Mouse (Mus musculus) inflammation-experienced regulatory T-cells, adult 16 weeks (primary cell): Measurements from ENCODE around the gene Gm21972. TPM values are rescaled to one million over a fixed set of nuclear protein-coding genes. Genes with fewer than 3 reads are reported as not detected.

ENCODE experiments used
- polyA plus RNA-seq: library from polyadenylated mRNA; unstranded; fragments of 100-300 nt; shearing (Covaris generic); gene quantifications from one replicate; pipeline ENCODE4 v1.2.1, GENCODE M21; 2017

Gene Gm21972
- polyA plus RNA-seq, result not detected

GRCm38 (mm10) chr1:86133337-86133736, at the start of gene Gm21972:
Gm21972 (plus strand) TSS chr1:86133637.

GRCm38 (mm10) chr1:86111779-86112178, 21.7 kb upstream of the Gm21972 start, which contains the start of gene Htr2b:
Htr2b (minus strand) TSS chr1:86111970.

GRCm38 (mm10) chr1:86154133-86154823, 20.8 kb downstream of the Gm21972 start, which contains the start of gene Armc9:
Armc9 (plus strand) TSS chr1:86154780.

Other genes starting within 250 kb of the Gm21972 start
- gene Itm2c, start 239.4 kb upstream of the Gm21972 start, polyA plus RNA-seq, result 595 TPM
- gene 4933407L21Rik, start 205.2 kb upstream of the Gm21972 start, polyA plus RNA-seq, result 0.69 TPM
- 14.1 TPM for gene Gpr55, start 172.6 kb upstream of the Gm21972 start, polyA plus RNA-seq
- gene Spata3, start 116.8 kb upstream of the Gm21972 start, polyA plus RNA-seq, result not detected
- not detected for gene 2810459M11Rik, start 87.8 kb upstream of the Gm21972 start, polyA plus RNA-seq
- gene Psmd1, start 69.2 kb upstream of the Gm21972 start, polyA plus RNA-seq, result 134 TPM
- 0.43 TPM for gene Htr2b, start 21.7 kb upstream of the Gm21972 start, polyA plus RNA-seq
- gene Armc9, start 21.1 kb downstream of the Gm21972 start, polyA plus RNA-seq, result 11.0 TPM
- gene B3gnt7, start 169.2 kb downstream of the Gm21972 start, polyA plus RNA-seq, result not detected
- 426 TPM for gene Ncl, start 225.8 kb downstream of the Gm21972 start, polyA plus RNA-seq